Mouse (Mus musculus): ENCODE data around the gene Cd300lg.

DNA sequence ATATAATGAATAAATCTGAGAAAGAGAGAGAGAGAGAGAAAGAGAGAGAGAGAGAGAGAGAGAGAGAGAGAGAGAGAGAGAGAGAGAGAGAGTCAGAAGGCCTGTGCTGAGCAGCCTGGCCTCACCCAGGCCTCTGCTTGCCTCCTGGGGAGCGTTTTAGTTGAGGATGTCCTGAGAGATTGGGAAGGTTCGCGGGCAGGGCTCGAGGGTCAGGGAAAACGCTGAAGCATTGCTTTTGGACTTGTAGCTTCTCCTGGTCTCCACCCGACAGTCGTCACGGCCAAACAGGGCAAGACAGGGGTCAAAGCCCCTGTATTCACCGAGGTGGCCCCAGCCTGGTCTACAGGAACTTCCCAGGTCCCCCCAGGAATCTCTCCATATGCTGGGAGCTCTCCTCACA is 5.3 kb downstream of the Cd300lg start:
- no peak for TF ChIP-seq CTCF (IDR thresholded peaks at IDR 0.05; ENCODE audit: extremely low read depth, insufficient read length, insufficient replicate concordance, low read depth, low read length)
- no peak for TF ChIP-seq POLR2A (IDR thresholded peaks at IDR 0.05; ENCODE audit: low read depth, low read length)

Measured in small intestine, adult 2 months (tissue).